Mouse (Mus musculus) thymus, adult 18-20 months (tissue): ENCODE results near the gene Dtnb.
"Not testable (repeated sequence)": the region's sequence is repeated elsewhere in the genome, so short reads cannot be mapped to it uniquely, and the experiment has no call there.

ENCODE experiments used
- DNase-seq, 2 experiments: peaks; one replicate each; pipeline ENCODE4 v3.0.0; 2022; ENCODE audit warnings: mixed read lengths in 2 of 2

Dtnb gene

GRCm38 (mm10) chr12:3571787-3572580, at the start of gene Dtnb:
Gene Dtnb, plus strand, starts transcription at chr12:3572381.
- peak; percentile 58 to 70 for DNase-seq

- no peak for DNase-seq
These were observed 46.6 kb upstream of the Dtnb start for GRCm38 (mm10) chr12:3525536-3525935.

- not testable (repeated sequence) for DNase-seq
These were observed 36.7 kb upstream of the Dtnb start for GRCm38 (mm10) chr12:3535446-3535845.

GRCm38 (mm10) chr12:3537616-3538015, 34.6 kb upstream of the Dtnb start:
- DNase-seq = no peak

GRCm38 (mm10) chr12:3538036-3538435, 34.1 kb upstream of the Dtnb start:
- DNase-seq = no peak

- no peak for DNase-seq
These were observed 32.6 kb upstream of the Dtnb start for GRCm38 (mm10) chr12:3539605-3540004.

- no peak for DNase-seq
These were observed 31.3 kb upstream of the Dtnb start for GRCm38 (mm10) chr12:3540871-3541270.

GRCm38 (mm10) chr12:3545451-3545850, 26.7 kb upstream of the Dtnb start:
- DNase-seq = no peak

GRCm38 (mm10) chr12:3546121-3546658, 26.0 kb upstream of the Dtnb start:
- no peak for DNase-seq

GRCm38 (mm10) chr12:3546781-3547180, 25.4 kb upstream of the Dtnb start:
- DNase-seq = no peak

GRCm38 (mm10) chr12:3547506-3547905, 24.7 kb upstream of the Dtnb start:
- no peak for DNase-seq

GRCm38 (mm10) chr12:3547911-3548310, 24.3 kb upstream of the Dtnb start:
- no peak for DNase-seq

GRCm38 (mm10) chr12:3548582-3549211, 23.5 kb upstream of the Dtnb start:
- no peak for DNase-seq

GRCm38 (mm10) chr12:3550280-3550679, 21.9 kb upstream of the Dtnb start:
- DNase-seq = no peak

GRCm38 (mm10) chr12:3557414-3558319, 14.5 kb upstream of the Dtnb start:
- no peak for DNase-seq

- DNase-seq = peak; percentile 53 to 65
These were observed 11.6 kb upstream of the Dtnb start for GRCm38 (mm10) chr12:3560596-3560995.

GRCm38 (mm10) chr12:3561032-3561431, 11.1 kb upstream of the Dtnb start:
- DNase-seq = no peak

- no peak for DNase-seq
These were observed 9.4 kb upstream of the Dtnb start for GRCm38 (mm10) chr12:3562806-3563205.

- DNase-seq = no peak
These were observed 8.5 kb upstream of the Dtnb start for GRCm38 (mm10) chr12:3563659-3564058.

- DNase-seq = peak in 1 of 2 experiments; percentile 30
These were observed 3.7 kb upstream of the Dtnb start for GRCm38 (mm10) chr12:3568461-3568991.

GRCm38 (mm10) chr12:3570711-3571400, 1.3 kb upstream of the Dtnb start:
- DNase-seq = no peak
